Mouse (Mus musculus) neural tube, embryonic 13.5 days (tissue): Measurements from ENCODE around the gene Gal3st3. TPM values are rescaled to one million over a fixed set of nuclear protein-coding genes. Genes with fewer than 3 reads are reported as not detected.

ENCODE experiments used
- ATAC-seq: fragments of 200-750 bp; cut with Nextera tagmentation; 2 replicates; pipeline ENCODE4 v1.8.0; 2017; ENCODE audit warnings: low read depth, mild to moderate bottlenecking, moderate TSS enrichment, moderate library complexity
- H3K27ac ChIP-seq: fragments of 300-500 bp; sonication (generic); replicated peaks from 2 replicates; pipeline ENCODE4 v1.5.1; 2015; ENCODE audit warnings: moderate library complexity, mild to moderate bottlenecking, inconsistent platforms
- H3K27me3 ChIP-seq: fragments of 300-500 bp; sonication (generic); 2 replicates; pipeline ENCODE4 v1.6.1; 2015; ENCODE audit warnings: mild to moderate bottlenecking, inconsistent platforms
- H3K36me3 ChIP-seq: fragments of 300-500 bp; sonication (generic); 2 replicates; pipeline ENCODE4 v1.6.1; 2015; ENCODE audit warnings: mild to moderate bottlenecking, inconsistent platforms
- H3K4me1 ChIP-seq: fragments of 300-500 bp; sonication (generic); replicated peaks from 2 replicates; pipeline ENCODE4 v1.6.1; 2015; ENCODE audit warnings: inconsistent platforms
- H3K4me2 ChIP-seq: fragments of 300-500 bp; sonication (generic); 2 replicates; pipeline ENCODE4 v1.6.1; 2015; ENCODE audit warnings: inconsistent platforms, mild to moderate bottlenecking, moderate library complexity
- H3K4me3 ChIP-seq: fragments of 300-500 bp; sonication (generic); 2 replicates; pipeline ENCODE4 v1.5.1; 2015; ENCODE audit warnings: mild to moderate bottlenecking, inconsistent platforms
- H3K9ac ChIP-seq: fragments of 300-500 bp; sonication (generic); 2 replicates; pipeline ENCODE4 v1.6.1; 2015; ENCODE audit warnings: moderate library complexity, mild to moderate bottlenecking, inconsistent platforms
- H3K9me3 ChIP-seq: fragments of 300-500 bp; sonication (generic); 2 replicates; pipeline ENCODE4 v1.6.1; 2016; ENCODE audit warnings: inconsistent platforms
- WGBS: fragments of 180-500 bp; shearing (Covaris S2); methylation state at CpG from one replicate; pipeline ENCODE4 v1.1.7; 2015; 5-methylcytosine and 5-hydroxymethylcytosine counted together
- polyA plus RNA-seq: library from polyadenylated mRNA; unstranded; fragments of >200 nt; fragmentation: Nextera tagmentation; extraction: Ambion mirVana; gene quantifications from 2 replicates; pipeline ENCODE4 v1.2.1, GENCODE M21; 2015

The Gal3st3 gene
- polyA plus RNA-seq, 1 experiment from 2014 or later: 34.1 TPM

- no peak overlapping the region for H3K9ac ChIP-seq
- no peaks in the 10 kb centered on the region for H3K36me3 ChIP-seq
- WGBS: no CpG with 5 or more reads among the region's 1 CpGs
- H3K4me2 ChIP-seq: no peak overlapping the region
- H3K4me1 ChIP-seq: no peaks in the 10 kb centered on the region
- no peak overlapping the region for H3K4me3 ChIP-seq
- H3K9me3 ChIP-seq: no peaks in the 10 kb centered on the region
- H3K27ac ChIP-seq: no peak overlapping the region
- no peak for ATAC-seq
- H3K27me3 ChIP-seq: no peaks in the 10 kb centered on the region
These were observed 57.9 kb downstream of the Gal3st3 start for GRCm38 (mm10) chr19:5356080-5356479.

Other genes starting within 250 kb of the Gal3st3 start
- gene Rin1, start 247.8 kb upstream of the Gal3st3 start, polyA plus RNA-seq: 1.4 TPM in 2 replicates
- 26.3 and 28.2 TPM in 2 replicates for gene Cd248, start 230.3 kb upstream of the Gal3st3 start, polyA plus RNA-seq
- 8.4 and 10.1 TPM in 2 replicates for gene Tmem151a, start 212.8 kb upstream of the Gal3st3 start, polyA plus RNA-seq
- gene Yif1a, start 209.8 kb upstream of the Gal3st3 start, polyA plus RNA-seq: 51.3 and 67.5 TPM in 2 replicates
- 267 and 318 TPM in 2 replicates for gene Cnih2, start 199.8 kb upstream of the Gal3st3 start, polyA plus RNA-seq
- 211 and 234 TPM in 2 replicates for gene Rab1b, start 191.3 kb upstream of the Gal3st3 start, polyA plus RNA-seq
- gene Klc2, start 179.8 kb upstream of the Gal3st3 start, polyA plus RNA-seq: 73.7 and 80.2 TPM in 2 replicates
- 36.3 and 41.0 TPM in 2 replicates for gene Pacs1, start 25.2 kb upstream of the Gal3st3 start, polyA plus RNA-seq
- 344 and 351 TPM in 2 replicates for gene Sf3b2, start 2.9 kb upstream of the Gal3st3 start, polyA plus RNA-seq
- not detected in 2 replicates for gene Catsper1, start 37.4 kb downstream of the Gal3st3 start, polyA plus RNA-seq
- 8.9 and 9.7 TPM in 2 replicates for gene Cst6, start 51.2 kb downstream of the Gal3st3 start, polyA plus RNA-seq
- 51.1 and 55.2 TPM in 2 replicates for gene Eif1ad, start 68.4 kb downstream of the Gal3st3 start, polyA plus RNA-seq
- gene Banf1, start 68.8 kb downstream of the Gal3st3 start, polyA plus RNA-seq: 311 and 317 TPM in 2 replicates
- 72.2 and 74.8 TPM in 2 replicates for gene Sart1, start 90.4 kb downstream of the Gal3st3 start, polyA plus RNA-seq
- 0.20 TPM in 1 of 2 replicates, not detected in the other for gene Tsga10ip, start 104.2 kb downstream of the Gal3st3 start, polyA plus RNA-seq
- gene Drap1, start 126.6 kb downstream of the Gal3st3 start, polyA plus RNA-seq: 318 and 326 TPM in 2 replicates
- gene AI837181, start 126.8 kb downstream of the Gal3st3 start, polyA plus RNA-seq: 69.5 and 75.5 TPM in 2 replicates
- 0.59 TPM in 1 of 2 replicates, not detected in the other for gene Fosl1, start 149.2 kb downstream of the Gal3st3 start, polyA plus RNA-seq
- gene Ccdc85b, start 159.6 kb downstream of the Gal3st3 start, polyA plus RNA-seq: 10.7 and 11.1 TPM in 2 replicates
- 163 and 164 TPM in 2 replicates for gene Fibp, start 162.3 kb downstream of the Gal3st3 start, polyA plus RNA-seq
- gene Ctsw, start 170.2 kb downstream of the Gal3st3 start, polyA plus RNA-seq: 3.2 and 5.6 TPM in 2 replicates
- gene Efemp2, start 175.6 kb downstream of the Gal3st3 start, polyA plus RNA-seq: 56.9 and 60.8 TPM in 2 replicates
- gene Mus81, start 190.1 kb downstream of the Gal3st3 start, polyA plus RNA-seq: 40.4 and 43.2 TPM in 2 replicates
- gene Cfl1, start 192.1 kb downstream of the Gal3st3 start, polyA plus RNA-seq: 3,494 and 3,643 TPM in 2 replicates
- not detected in 2 replicates for gene 1700020D05Rik, start 205.5 kb downstream of the Gal3st3 start, polyA plus RNA-seq
- gene Snx32, start 212.2 kb downstream of the Gal3st3 start, polyA plus RNA-seq: 69.9 and 74.3 TPM in 2 replicates